Mouse (Mus musculus): ENCODE results near the gene Ecsit. TPM values are rescaled to one million over a fixed set of nuclear protein-coding genes. Genes with fewer than 3 reads are reported as not detected.
A peak's percentile ranks its signal among the peaks of the same experiment; 100 is the strongest.
"Not testable (repeated sequence)": the region's sequence is repeated elsewhere in the genome, so short reads cannot be mapped to it uniquely, and the experiment has no call there.

The Ecsit gene
- polyA plus RNA-seq, 1 experiment from 2014 or later = 38.9 TPM

GRCm38 (mm10) chr9:22076223-22076622 is 9.0 kb downstream of the Ecsit start:
- WGBS = 94% methylated on average over 23 of the region's 23 CpGs
- Histone ChIP-seq H3K4me3 (no peak overlapping the region), H3K4me1 (peaks cover 8% of the 10 kb centered on the region; the same call in 1 of the 2 replicates), H3K36me3 (peaks cover 50% of the 10 kb centered on the region), H3K27ac (no peak overlapping the region), H3K9me3 (replicated peaks) (no peaks in the 10 kb centered on the region), H3K27me3 (ENCODE audit: low read depth, poor library complexity, severe bottlenecking) (no peaks in the 10 kb centered on the region)
- DNase-seq (ENCODE audit: low spot score) = no peak

GRCm38 (mm10) chr9:22075778-22076177 is 9.5 kb downstream of the Ecsit start:
- not testable (repeated sequence) for H3K9me3 ChIP-seq (replicated peaks); H3K27ac ChIP-seq; H3K27me3 ChIP-seq (ENCODE audit: low read depth, poor library complexity, severe bottlenecking); H3K4me3 ChIP-seq; H3K4me1 ChIP-seq; DNase-seq (ENCODE audit: low spot score)
- 84% methylated on average over 5 of the region's 5 CpGs for WGBS
- peaks cover 50% of the 10 kb centered on the region for H3K36me3 ChIP-seq

- Histone ChIP-seq H3K4me1 (peaks cover 19% of the 10 kb centered on the region), H3K4me3 (no peak overlapping the region), H3K27ac (no peak overlapping the region), H3K36me3 (peaks cover 56% of the 10 kb centered on the region), H3K9me3 (replicated peaks) (no peaks in the 10 kb centered on the region), H3K27me3 (ENCODE audit: low read depth, poor library complexity, severe bottlenecking) (no peaks in the 10 kb centered on the region)
- no peak for DNase-seq (ENCODE audit: low spot score)
- WGBS = 96% methylated on average over 4 of the region's 4 CpGs
Measured at GRCm38 (mm10) chr9:22072276-22072675, 13.0 kb downstream of the Ecsit start.

- H3K36me3 ChIP-seq = peaks cover 58% of the 10 kb centered on the region
- WGBS = 1% methylated on average over 81 of the region's 87 CpGs
Measured at GRCm38 (mm10) chr9:22070791-22071573, 14.3 kb downstream of the Ecsit start, which contains the start of the genes Gm49318 and Zfp653. Gene Gm49318, minus strand, starts transcription at chr9:22071259. Gene Zfp653, minus strand, starts transcription at chr9:22071376.

GRCm38 (mm10) chr9:22069881-22070553 is 15.2 kb downstream of the Ecsit start:
- no peaks in the 10 kb centered on the region for H3K9me3 ChIP-seq (replicated peaks)
- peaks cover 19% of the 10 kb centered on the region for H3K4me1 ChIP-seq
- DNase-seq (ENCODE audit: low spot score) = no peak
- H3K27ac ChIP-seq = peak overlapping the region; percentile 99
- no peaks in the 10 kb centered on the region for H3K27me3 ChIP-seq (ENCODE audit: low read depth, poor library complexity, severe bottlenecking)
- H3K36me3 ChIP-seq = peaks cover 64% of the 10 kb centered on the region
- peak overlapping the region; percentile 93 for H3K4me3 ChIP-seq
- WGBS = 76% methylated on average over 4 of the region's 4 CpGs

More at GRCm38 (mm10) chr9:22070791-22071573, 14.3 kb downstream of the Ecsit start, which contains the start of the genes Gm49318 and Zfp653:
- peak within 1 kb of the TSS; percentile 99 for H3K27ac ChIP-seq
- peak within 1 kb of the TSS; percentile 93 for H3K4me3 ChIP-seq
- peaks cover 19% of the 10 kb centered on the region for H3K4me1 ChIP-seq
- DNase-seq (ENCODE audit: low spot score) = peak; percentile 97
- no peaks in the 10 kb centered on the region for H3K9me3 ChIP-seq (replicated peaks)
- no peaks in the 10 kb centered on the region for H3K27me3 ChIP-seq (ENCODE audit: low read depth, poor library complexity, severe bottlenecking)

- 84% methylated on average over 5 of the region's 5 CpGs for whole genome bisulfite sequencing
Measured at GRCm38 (mm10) chr9:22067195-22067594, 18.0 kb downstream of the Ecsit start.

GRCm38 (mm10) chr9:22066433-22066832 is 18.8 kb downstream of the Ecsit start:
- Histone ChIP-seq H3K27ac (no peak overlapping the region), H3K36me3 (peaks cover 69% of the 10 kb centered on the region), H3K9me3 (replicated peaks) (no peaks in the 10 kb centered on the region), H3K4me3 (no peak overlapping the region), H3K4me1 (peaks cover 13% of the 10 kb centered on the region), H3K27me3 (ENCODE audit: low read depth, poor library complexity, severe bottlenecking) (no peaks in the 10 kb centered on the region)
- peak; percentile 58 for DNase-seq (ENCODE audit: low spot score)
- WGBS = 76% methylated on average over 3 of the region's 3 CpGs

More at GRCm38 (mm10) chr9:22067195-22067594, 18.0 kb downstream of the Ecsit start:
- H3K9me3 ChIP-seq (replicated peaks) = no peaks in the 10 kb centered on the region
- peaks cover 19% of the 10 kb centered on the region for H3K4me1 ChIP-seq
- no peaks in the 10 kb centered on the region for H3K27me3 ChIP-seq (ENCODE audit: low read depth, poor library complexity, severe bottlenecking)
- H3K36me3 ChIP-seq = peaks cover 65% of the 10 kb centered on the region
- no peak overlapping the region for H3K27ac ChIP-seq
- DNase-seq (ENCODE audit: low spot score) = no peak
- no peak overlapping the region for H3K4me3 ChIP-seq

GRCm38 (mm10) chr9:22065642-22066041 is 19.6 kb downstream of the Ecsit start:
- Histone ChIP-seq H3K36me3 (peaks cover 77% of the 10 kb centered on the region), H3K27me3 (ENCODE audit: low read depth, poor library complexity, severe bottlenecking) (no peaks in the 10 kb centered on the region), H3K27ac (no peak overlapping the region), H3K9me3 (replicated peaks) (no peaks in the 10 kb centered on the region), H3K4me3 (no peak overlapping the region), H3K4me1 (peaks cover 10% of the 10 kb centered on the region)
- WGBS = 96% methylated on average over 11 of the region's 11 CpGs
- no peak for DNase-seq (ENCODE audit: low spot score)

- H3K4me3 ChIP-seq = no peak overlapping the region
- 95% methylated on average over 3 of the region's 3 CpGs for WGBS
- H3K9me3 ChIP-seq (replicated peaks) = no peaks in the 10 kb centered on the region
- H3K36me3 ChIP-seq = peaks cover 85% of the 10 kb centered on the region
- no peak for DNase-seq (ENCODE audit: low spot score)
- no peaks in the 10 kb centered on the region for H3K27me3 ChIP-seq (ENCODE audit: low read depth, poor library complexity, severe bottlenecking)
- H3K4me1 ChIP-seq = no peaks in the 10 kb centered on the region
- H3K27ac ChIP-seq = no peak overlapping the region
Measured at GRCm38 (mm10) chr9:22064341-22064740, 20.9 kb downstream of the Ecsit start.

GRCm38 (mm10) chr9:22061339-22061738 is 23.9 kb downstream of the Ecsit start:
- Histone ChIP-seq H3K4me3 (no peak overlapping the region), H3K27ac (no peak overlapping the region), H3K36me3 (peaks cover 87% of the 10 kb centered on the region), H3K4me1 (no peaks in the 10 kb centered on the region), H3K9me3 (replicated peaks) (no peaks in the 10 kb centered on the region), H3K27me3 (ENCODE audit: low read depth, poor library complexity, severe bottlenecking) (peaks cover 6% of the 10 kb centered on the region; the same call in 1 of the 2 replicates)
- WGBS = 78% methylated on average over 2 of the region's 2 CpGs
- no peak for DNase-seq (ENCODE audit: low spot score)

- peaks cover 56% of the 10 kb centered on the region for H3K36me3 ChIP-seq
- H3K27me3 ChIP-seq (ENCODE audit: low read depth, poor library complexity, severe bottlenecking) = peaks cover 40% of the 10 kb centered on the region
- no peak for DNase-seq (ENCODE audit: low spot score)
- no peaks in the 10 kb centered on the region for H3K9me3 ChIP-seq (replicated peaks)
- peaks cover 11% of the 10 kb centered on the region for H3K4me1 ChIP-seq
- WGBS = 92% methylated on average over 9 of the region's 9 CpGs
- no peak overlapping the region for H3K4me3 ChIP-seq
- H3K27ac ChIP-seq = no peak overlapping the region
Measured at GRCm38 (mm10) chr9:22058011-22058424, 27.2 kb downstream of the Ecsit start.

GRCm38 (mm10) chr9:22057031-22057517 is 28.2 kb downstream of the Ecsit start:
- WGBS = 96% methylated on average over 9 of the region's 9 CpGs
- no peak for DNase-seq (ENCODE audit: low spot score)
- peaks cover 50% of the 10 kb centered on the region for H3K36me3 ChIP-seq
- no peaks in the 10 kb centered on the region for H3K9me3 ChIP-seq (replicated peaks)
- H3K4me3 ChIP-seq = no peak overlapping the region
- H3K4me1 ChIP-seq = peaks cover 11% of the 10 kb centered on the region
- no peak overlapping the region for H3K27ac ChIP-seq
- peaks cover 49% of the 10 kb centered on the region for H3K27me3 ChIP-seq (ENCODE audit: low read depth, poor library complexity, severe bottlenecking)
